Mouse (Mus musculus) midbrain, embryonic 11.5 days (tissue): ENCODE measurements around the gene Camk1g. TPM values are rescaled to one million over a fixed set of nuclear protein-coding genes. Genes with fewer than 3 reads are reported as not detected.

Experiments
- ATAC-seq: fragments of 200-750 bp; cut with Nextera tagmentation; 2 replicates; pipeline ENCODE4 v1.8.0; 2017; ENCODE audit warnings: moderate TSS enrichment, moderate library complexity; ENCODE audit not compliant: low FRiP score
- DNase-seq: peaks from one replicate; pipeline ENCODE4 v3.0.0; 2015; ENCODE audit warnings: low spot score; ENCODE audit errors: missing footprints
- H3K27ac ChIP-seq: fragments of 300-500 bp; sonication (generic); 2 replicates; pipeline ENCODE4 v1.5.1; 2014; ENCODE audit warnings: low read depth, low read length
- H3K27me3 ChIP-seq: fragments of 300-500 bp; sonication (generic); 2 replicates; pipeline ENCODE4 v1.6.1; 2014; ENCODE audit warnings: mild to moderate bottlenecking, low read length, moderate library complexity, mixed read lengths; ENCODE audit not compliant: control insufficient read depth, insufficient read depth
- H3K36me3 ChIP-seq: fragments of 300-500 bp; sonication (generic); 2 replicates; pipeline ENCODE4 v1.6.1; 2014; ENCODE audit warnings: mild to moderate bottlenecking, low read length, moderate library complexity, mixed read lengths; ENCODE audit not compliant: control insufficient read depth, insufficient read depth
- H3K4me1 ChIP-seq: fragments of 300-500 bp; sonication (generic); 2 replicates; pipeline ENCODE4 v1.6.1; 2014; ENCODE audit warnings: low read length; ENCODE audit not compliant: control insufficient read depth, insufficient read depth
- H3K4me2 ChIP-seq: fragments of 300-500 bp; sonication (generic); 2 replicates; pipeline ENCODE4 v1.6.1; 2014; ENCODE audit warnings: mild to moderate bottlenecking, moderate library complexity
- H3K4me3 ChIP-seq: fragments of 300-500 bp; sonication (generic); 2 replicates; pipeline ENCODE4 v1.5.1; 2014; ENCODE audit warnings: low read depth, low read length
- H3K9ac ChIP-seq: fragments of 300-500 bp; sonication (generic); 2 replicates; pipeline ENCODE4 v1.6.1; 2014; ENCODE audit warnings: low read length
- H3K9me3 ChIP-seq: fragments of 300-500 bp; sonication (generic); 2 replicates; pipeline ENCODE4 v1.6.1; 2016; ENCODE audit warnings: low read length; ENCODE audit not compliant: control insufficient read depth
- WGBS: fragments of 180-500 bp; shearing (Covaris S2); extraction: QIAGEN DNeasy Blood & Tissue Kit; methylation state at CpG from one replicate; pipeline ENCODE4 v1.1.7; 2014; 5-methylcytosine and 5-hydroxymethylcytosine counted together
- polyA plus RNA-seq: library from polyadenylated mRNA; unstranded; fragments of >200 nt; fragmentation: Nextera tagmentation; extraction: Ambion mirVana; gene quantifications from 2 replicates; pipeline ENCODE4 v1.2.1, GENCODE M21; 2014

Camk1g gene
- polyA plus RNA-seq, 1 experiment from 2014 or later: 20.1 TPM

- no peak for ATAC-seq
- no peaks in the 10 kb centered on the region for H3K9me3 ChIP-seq
- DNase-seq: peak; percentile 37
- no peaks in the 10 kb centered on the region for H3K4me1 ChIP-seq
- no peaks in the 10 kb centered on the region for H3K36me3 ChIP-seq
- no peak overlapping the region for H3K4me3 ChIP-seq
- H3K27me3 ChIP-seq: no peaks in the 10 kb centered on the region
- WGBS: 88% methylated on average over 6 of the region's 6 CpGs
- no peak overlapping the region for H3K9ac ChIP-seq
- H3K27ac ChIP-seq: no peak overlapping the region
- no peak overlapping the region for H3K4me2 ChIP-seq
Observed at GRCm38 (mm10) chr1:193323686-193324085, 46.4 kb downstream of the Camk1g start.

GRCm38 (mm10) chr1:193320398-193320797, 49.7 kb downstream of the Camk1g start:
- ATAC-seq (no peak), DNase-seq (peak; percentile 19)
- Histone ChIP-seq H3K9ac (no peak overlapping the region), H3K36me3 (no peaks in the 10 kb centered on the region), H3K4me1 (no peaks in the 10 kb centered on the region), H3K4me2 (no peak overlapping the region), H3K9me3 (no peaks in the 10 kb centered on the region), H3K27me3 (no peaks in the 10 kb centered on the region), H3K27ac (no peak overlapping the region), H3K4me3 (no peak overlapping the region)
- WGBS: 92% methylated on average over 8 of the region's 8 CpGs

GRCm38 (mm10) chr1:193319721-193320120, 50.4 kb downstream of the Camk1g start:
- no peak overlapping the region for H3K4me3 ChIP-seq
- ATAC-seq: no peak
- no peaks in the 10 kb centered on the region for H3K4me1 ChIP-seq
- 72% methylated on average over 3 of the region's 3 CpGs for WGBS
- no peak overlapping the region for H3K9ac ChIP-seq
- H3K27ac ChIP-seq: no peak overlapping the region
- no peak for DNase-seq
- no peaks in the 10 kb centered on the region for H3K27me3 ChIP-seq
- H3K36me3 ChIP-seq: no peaks in the 10 kb centered on the region
- no peaks in the 10 kb centered on the region for H3K9me3 ChIP-seq
- no peak overlapping the region for H3K4me2 ChIP-seq

- DNase-seq (peak; percentile 79), ATAC-seq (peak; percentile 50; the same call in 1 of the 2 replicates)
- H3K4me1 ChIP-seq: no peaks in the 10 kb centered on the region
- no peaks in the 10 kb centered on the region for H3K27me3 ChIP-seq
- no peak overlapping the region for H3K9ac ChIP-seq
- no peaks in the 10 kb centered on the region for H3K36me3 ChIP-seq
- H3K9me3 ChIP-seq: no peaks in the 10 kb centered on the region
- H3K4me3 ChIP-seq: no peak overlapping the region
- no peak overlapping the region for H3K27ac ChIP-seq
- no peak overlapping the region for H3K4me2 ChIP-seq
- 55% methylated on average over 6 of the region's 6 CpGs for WGBS
Observed at GRCm38 (mm10) chr1:193317159-193317559, 52.9 kb downstream of the Camk1g start.

GRCm38 (mm10) chr1:193316358-193316750, 53.7 kb downstream of the Camk1g start:
- DNase-seq (peak; percentile 26), ATAC-seq (no peak)
- Histone ChIP-seq H3K4me1 (no peaks in the 10 kb centered on the region), H3K4me2 (no peak overlapping the region), H3K9ac (no peak overlapping the region), H3K4me3 (no peak overlapping the region), H3K27me3 (no peaks in the 10 kb centered on the region), H3K9me3 (no peaks in the 10 kb centered on the region), H3K36me3 (no peaks in the 10 kb centered on the region), H3K27ac (no peak overlapping the region)
- WGBS: 86% methylated on average over 9 of the region's 9 CpGs

- 85% methylated on average over 5 of the region's 5 CpGs for WGBS
- no peak overlapping the region for H3K27ac ChIP-seq
- H3K4me3 ChIP-seq: no peak overlapping the region
- ATAC-seq: no peak
- no peak overlapping the region for H3K9ac ChIP-seq
- H3K4me2 ChIP-seq: no peak overlapping the region
- no peaks in the 10 kb centered on the region for H3K27me3 ChIP-seq
- H3K4me1 ChIP-seq: no peaks in the 10 kb centered on the region
- no peaks in the 10 kb centered on the region for H3K9me3 ChIP-seq
- DNase-seq: peak; percentile 75
- H3K36me3 ChIP-seq: no peaks in the 10 kb centered on the region
Observed at GRCm38 (mm10) chr1:193315705-193316357, 54.3 kb downstream of the Camk1g start.

GRCm38 (mm10) chr1:193311596-193311995, 58.5 kb downstream of the Camk1g start:
- H3K27ac ChIP-seq: no peak overlapping the region
- no peak overlapping the region for H3K9ac ChIP-seq
- no peak overlapping the region for H3K4me2 ChIP-seq
- H3K27me3 ChIP-seq: no peaks in the 10 kb centered on the region
- no peaks in the 10 kb centered on the region for H3K9me3 ChIP-seq
- H3K4me3 ChIP-seq: no peak overlapping the region
- no peak for ATAC-seq
- H3K36me3 ChIP-seq: no peaks in the 10 kb centered on the region
- peak; percentile 45 for DNase-seq
- H3K4me1 ChIP-seq: no peaks in the 10 kb centered on the region
- WGBS: 82% methylated on average over 1 of the region's 1 CpGs

GRCm38 (mm10) chr1:193310519-193311085, 59.5 kb downstream of the Camk1g start:
- no peak overlapping the region for H3K9ac ChIP-seq
- WGBS: 86% methylated on average over 3 of the region's 3 CpGs
- DNase-seq (peak; percentile 56), ATAC-seq (no peak)
- no peak overlapping the region for H3K27ac ChIP-seq
- H3K36me3 ChIP-seq: no peaks in the 10 kb centered on the region
- H3K4me2 ChIP-seq: no peak overlapping the region
- H3K4me3 ChIP-seq: no peak overlapping the region
- no peaks in the 10 kb centered on the region for H3K4me1 ChIP-seq
- H3K27me3 ChIP-seq: no peaks in the 10 kb centered on the region
- no peaks in the 10 kb centered on the region for H3K9me3 ChIP-seq

- 82% methylated on average over 1 of the region's 1 CpGs for WGBS
- H3K4me1 ChIP-seq: no peaks in the 10 kb centered on the region
Observed at GRCm38 (mm10) chr1:193309785-193310518, 60.1 kb downstream of the Camk1g start.

More at GRCm38 (mm10) chr1:193309785-193310518, 60.1 kb downstream of the Camk1g start:
- no peak for ATAC-seq
- H3K4me2 ChIP-seq: no peak overlapping the region
- H3K27ac ChIP-seq: no peak overlapping the region
- H3K9ac ChIP-seq: no peak overlapping the region
- H3K36me3 ChIP-seq: no peaks in the 10 kb centered on the region
- no peak overlapping the region for H3K4me3 ChIP-seq
- peak; percentile 57 for DNase-seq
- no peaks in the 10 kb centered on the region for H3K27me3 ChIP-seq
- no peaks in the 10 kb centered on the region for H3K9me3 ChIP-seq
